Mouse (Mus musculus) kidney, adult 2 months (tissue): ENCODE data around the gene Cul3.

ENCODE experiments used
- CTCF ChIP-seq: fragments of 200-500 bp; conservative IDR thresholded peaks from 2 replicates; pipeline ENCODE4 v1.5.1; 2011; ENCODE audit warnings: low read depth, mild to moderate bottlenecking, control low read depth, low read length, moderate library complexity, mixed read lengths; ENCODE audit not compliant: insufficient read depth, insufficient read length
- POLR2A ChIP-seq: fragments of 200-500 bp; IDR thresholded peaks from one replicate; pipeline ENCODE4 v1.6.1; 2011; ENCODE audit warnings: low read depth, low read length, control low read depth

DNA sequence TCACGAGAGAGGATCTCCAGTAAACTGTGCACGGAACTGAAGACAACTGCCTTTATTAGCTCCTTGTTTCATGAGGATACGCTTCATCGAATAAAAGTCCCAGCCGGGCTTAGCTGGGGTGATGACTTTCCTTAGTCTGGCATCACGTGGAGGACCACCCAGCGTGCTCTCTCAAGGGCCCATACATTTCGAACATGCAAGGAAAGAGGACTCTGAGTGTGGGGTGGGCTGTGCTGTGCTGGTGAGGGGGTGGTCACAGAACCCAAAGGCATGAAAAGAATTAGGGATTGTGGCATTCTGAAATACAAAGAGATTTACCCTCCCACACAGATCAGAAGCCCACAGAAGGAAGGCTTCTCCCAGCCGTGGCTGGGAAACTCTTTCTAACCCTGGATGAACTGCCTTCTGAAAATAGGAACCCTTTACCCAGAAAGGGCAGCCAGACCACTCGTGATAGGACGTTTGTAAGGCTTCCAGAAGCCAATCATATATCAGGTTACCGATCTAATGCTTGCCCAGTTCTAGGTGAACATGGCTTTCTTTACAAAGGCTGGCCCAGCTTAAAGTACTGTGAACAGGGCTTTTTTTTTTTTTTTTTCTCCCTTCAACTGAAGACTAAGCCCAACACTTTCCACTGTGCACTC, 100.1 kb downstream of the Cul3 start:
- TF ChIP-seq POLR2A (no peak), CTCF (no peak)
